Mouse (Mus musculus): ENCODE data around the gene Ankrd11. TPM values are rescaled to one million over a fixed set of nuclear protein-coding genes. Genes with fewer than 3 reads are reported as not detected.

Gene Ankrd11
- total RNA-seq, 2 experiments from 2014 or later = 43.5 to 51.1 TPM

- DNase-seq = peak; percentile 82
These were observed 194.1 kb downstream of the Ankrd11 start, which contains the start of gene Cdh15 for GRCm38 (mm10) chr8:122847829-122848561. TSS of gene Cdh15 (plus strand) at chr8:122847966.

- no peak for DNase-seq
These were observed 196.4 kb downstream of the Ankrd11 start for GRCm38 (mm10) chr8:122845662-122846061.

- DNase-seq = no peak
These were observed 197.9 kb downstream of the Ankrd11 start for GRCm38 (mm10) chr8:122844161-122844560.

GRCm38 (mm10) chr8:122836696-122837095 lies 205.4 kb downstream of the Ankrd11 start:
- DNase-seq = no peak

DNA sequence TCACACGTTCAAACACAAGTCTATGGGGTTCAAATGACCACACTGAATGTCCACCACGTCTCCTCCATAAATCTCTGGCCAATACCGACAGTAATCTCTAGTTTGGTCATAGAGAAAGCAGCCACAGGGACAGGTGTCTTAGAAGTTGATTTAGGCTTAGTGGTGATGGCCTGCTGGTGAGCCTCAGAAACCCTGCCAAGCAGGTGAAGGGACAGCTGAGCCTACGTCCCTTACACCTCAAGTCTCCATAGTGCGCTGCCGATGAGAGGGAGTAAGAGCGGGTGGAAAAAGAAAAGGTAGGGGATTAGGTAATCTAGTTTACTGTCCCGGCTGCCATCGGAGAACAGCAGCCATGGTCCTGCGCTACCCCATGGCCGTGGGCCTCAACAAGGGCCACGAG lies 205.9 kb downstream of the Ankrd11 start:
- DNase-seq = no peak

GRCm38 (mm10) chr8:122834971-122835370 lies 207.1 kb downstream of the Ankrd11 start:
- peak; percentile 47 for DNase-seq

- no peak for DNase-seq
These were observed 207.7 kb downstream of the Ankrd11 start for GRCm38 (mm10) chr8:122834416-122834815.

Other genes with a start within 250 kb of the Ankrd11 start
- gene Cdh15, start 194.3 kb downstream of the Ankrd11 start, total RNA-seq (2021) = 10 to 100 TPM; 16.5 to 17.2 TPM
- 10 to 100 TPM; 60.5 to 66.3 TPM for gene Spg7, start 20.7 kb upstream of the Ankrd11 start, total RNA-seq (2021)
- 100 to 1,000 TPM; 366 to 379 TPM for gene Rpl13, start 60.1 kb upstream of the Ankrd11 start, total RNA-seq (2021)
- under 1 TPM in 1 of 2 experiments, not detected in 1; 0.13 TPM for gene Cpne7, start 75.1 kb upstream of the Ankrd11 start, total RNA-seq (2021)
- gene Sult5a1, start 116.0 kb upstream of the Ankrd11 start, total RNA-seq (2021) = 1 to 10 TPM; 1.4 to 1.8 TPM
- 10 to 100 TPM; 11.0 to 16.1 TPM for gene Dpep1, start 144.0 kb upstream of the Ankrd11 start, total RNA-seq (2021)
- 10 to 100 TPM; 36.7 to 52.8 TPM for gene Chmp1a, start 170.5 kb upstream of the Ankrd11 start, total RNA-seq (2021)
- 1 to 10 TPM in 1 of 2 experiments, under 1 TPM in 1; 0.91 to 1.2 TPM for gene Spata33, start 170.6 kb upstream of the Ankrd11 start, total RNA-seq (2021)
- gene Cdk10, start 182.6 kb upstream of the Ankrd11 start, total RNA-seq (2021) = 10 to 100 TPM; 10.1 to 12.0 TPM
- gene Spata2l, start 194.0 kb upstream of the Ankrd11 start, total RNA-seq (2021) = 1 to 10 TPM; 1.4 to 1.5 TPM
- 1 to 10 TPM; 5.2 to 6.5 TPM for gene Zfp276, start 211.9 kb upstream of the Ankrd11 start, total RNA-seq (2021)
- 10 to 100 TPM; 12.2 to 13.7 TPM for gene Vps9d1, start 212.1 kb upstream of the Ankrd11 start, total RNA-seq (2021)